Mouse (Mus musculus) thymus, adult 2 months (tissue): ENCODE measurements at regions not wholly inside any gene's neighbourhood (a gene's known extent, or its start where the extent isn't known, plus 50 kb on each side); places are given as distances from the start of the nearest gene placed in this dataset.

Experiments used
- CTCF ChIP-seq: fragments of 200-500 bp; IDR thresholded peaks from 2 replicates; pipeline ENCODE4 v1.5.1; 2012; ENCODE audit warnings: mild to moderate bottlenecking, control low read depth, low read length, moderate library complexity, borderline replicate concordance; ENCODE audit not compliant: control insufficient read depth, poor library complexity, insufficient read depth; ENCODE audit errors: extremely low read depth
- POLR2A ChIP-seq: fragments of 200-500 bp; IDR thresholded peaks from 2 replicates; pipeline ENCODE4 v1.6.1; 2012; ENCODE audit warnings: mild to moderate bottlenecking, low read length, control low read depth, moderate library complexity; ENCODE audit not compliant: control insufficient read depth, poor library complexity, insufficient read depth; ENCODE audit errors: extremely low read depth

DNA sequence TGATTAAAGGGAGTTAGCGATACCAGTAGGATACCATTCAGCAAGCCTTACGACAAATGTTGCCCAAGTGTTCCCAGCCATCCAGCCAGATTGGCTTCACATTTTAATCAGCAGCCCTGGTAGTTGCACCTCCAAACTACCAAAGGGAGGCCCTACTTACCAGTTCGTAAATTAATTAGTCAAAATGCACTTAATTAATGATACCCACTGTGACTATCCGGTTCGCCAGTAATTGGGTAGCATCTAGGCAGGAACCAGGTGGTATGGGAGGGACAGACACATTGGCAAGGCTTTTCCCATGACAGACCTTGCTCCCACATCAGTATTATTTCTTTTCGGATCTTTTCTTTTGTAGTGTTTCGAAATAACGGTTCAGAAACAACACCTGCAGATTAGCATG lies 262.0 kb upstream of the Kazn start:
- TF ChIP-seq CTCF (no peak), POLR2A (no peak)
